Mouse (Mus musculus): ENCODE measurements around the gene Adam19.

Gene Adam19

GRCm38 (mm10) chr11:46054911-46055895 lies 589 bp upstream of the Adam19 start:
- no peak for DNase-seq

DNA sequence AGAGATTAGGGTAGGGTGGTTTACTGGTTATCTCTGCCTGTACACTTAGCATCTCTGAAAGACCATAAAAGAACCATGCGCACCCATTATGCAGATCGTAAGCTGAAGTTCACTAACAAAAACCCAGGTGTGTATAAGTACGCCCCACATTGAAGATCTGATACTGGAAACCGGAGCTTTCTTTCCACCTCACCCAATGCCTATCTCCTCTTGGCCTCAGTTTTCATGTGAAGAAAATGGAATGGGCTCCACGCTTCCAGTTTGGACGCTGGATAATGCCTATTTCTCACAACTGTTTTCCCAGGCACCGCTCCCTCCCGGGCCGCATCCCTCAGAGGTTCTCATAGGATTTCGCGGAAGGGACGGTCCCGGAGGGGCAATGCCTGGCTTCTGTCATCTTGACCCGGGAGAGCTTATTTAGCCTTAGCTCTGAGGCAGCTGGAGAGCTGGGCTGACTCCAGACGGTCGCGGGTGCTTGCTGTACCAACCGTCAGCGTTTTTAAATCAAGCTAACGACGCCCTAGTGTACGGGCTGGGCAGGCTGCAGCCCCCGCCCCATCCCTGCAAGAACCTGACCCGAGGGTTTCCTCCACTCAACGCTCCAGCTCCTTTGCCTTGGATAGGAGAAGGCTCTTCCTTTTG lies 1.1 kb downstream of the Adam19 start:
- DNase-seq, result no peak

GRCm38 (mm10) chr11:46058011-46058410 lies 2.2 kb downstream of the Adam19 start:
- no peak for DNase-seq

GRCm38 (mm10) chr11:46058916-46059315 lies 3.1 kb downstream of the Adam19 start:
- DNase-seq, result no peak

DNA sequence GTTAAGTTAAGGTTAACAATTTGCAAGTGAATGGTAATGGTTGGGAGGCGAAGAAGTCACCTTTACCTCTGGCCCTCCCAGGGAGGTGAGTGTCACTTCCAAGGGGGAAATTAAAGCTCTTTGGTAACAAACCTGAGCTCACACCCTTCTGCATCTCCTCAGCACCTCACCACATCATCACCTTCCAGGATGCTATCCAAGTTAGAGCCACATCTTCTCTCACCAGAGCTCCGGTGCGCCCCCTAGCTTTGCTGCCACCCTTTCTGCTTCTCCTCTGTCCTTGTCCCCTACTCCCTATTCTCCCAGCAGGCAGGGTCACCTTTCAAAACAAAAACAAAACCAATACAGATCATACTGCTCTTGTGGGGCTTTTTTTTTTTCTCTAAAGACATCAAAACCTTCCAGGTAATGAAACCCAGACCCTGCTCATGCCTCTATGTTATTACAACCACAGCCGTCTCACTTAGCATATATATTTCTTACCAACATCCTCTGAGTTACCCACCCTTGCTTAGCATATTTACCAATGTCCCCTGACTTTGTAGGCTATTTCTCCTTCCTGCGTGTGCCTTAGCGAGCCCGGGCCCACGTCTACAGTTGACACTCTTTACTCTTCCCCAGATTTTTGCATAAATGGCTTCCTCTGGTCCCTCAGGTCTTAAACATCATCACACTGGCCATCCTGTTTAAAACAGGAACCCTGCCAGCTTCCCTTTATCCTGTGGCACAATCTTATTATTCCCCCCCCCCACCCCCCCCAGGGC lies 4.3 kb downstream of the Adam19 start:
- no peak for DNase-seq

DNA sequence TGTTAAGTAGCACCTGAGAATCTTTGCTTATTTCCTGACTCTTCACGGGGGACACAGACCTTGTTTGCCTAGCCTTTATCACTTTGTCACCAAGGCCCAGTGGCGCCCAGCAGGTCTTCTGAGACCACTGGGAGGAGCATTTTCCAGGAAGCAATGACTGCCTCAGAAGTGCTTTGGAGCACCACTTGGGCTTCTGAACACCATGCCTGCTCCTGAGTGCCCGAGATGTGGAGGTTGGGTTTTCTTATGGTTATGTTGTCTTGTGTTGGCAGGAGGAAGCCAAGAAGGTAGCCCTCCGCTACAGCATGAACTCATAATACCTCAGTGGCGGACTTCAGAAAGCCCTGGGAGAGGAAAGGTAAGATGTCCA lies 4.8 kb downstream of the Adam19 start:
- DNase-seq, result no peak

- DNase-seq, result no peak
Observed at GRCm38 (mm10) chr11:46061776-46062445, 6.1 kb downstream of the Adam19 start.

GRCm38 (mm10) chr11:46062569-46062968 lies 6.8 kb downstream of the Adam19 start:
- DNase-seq, result no peak

DNA sequence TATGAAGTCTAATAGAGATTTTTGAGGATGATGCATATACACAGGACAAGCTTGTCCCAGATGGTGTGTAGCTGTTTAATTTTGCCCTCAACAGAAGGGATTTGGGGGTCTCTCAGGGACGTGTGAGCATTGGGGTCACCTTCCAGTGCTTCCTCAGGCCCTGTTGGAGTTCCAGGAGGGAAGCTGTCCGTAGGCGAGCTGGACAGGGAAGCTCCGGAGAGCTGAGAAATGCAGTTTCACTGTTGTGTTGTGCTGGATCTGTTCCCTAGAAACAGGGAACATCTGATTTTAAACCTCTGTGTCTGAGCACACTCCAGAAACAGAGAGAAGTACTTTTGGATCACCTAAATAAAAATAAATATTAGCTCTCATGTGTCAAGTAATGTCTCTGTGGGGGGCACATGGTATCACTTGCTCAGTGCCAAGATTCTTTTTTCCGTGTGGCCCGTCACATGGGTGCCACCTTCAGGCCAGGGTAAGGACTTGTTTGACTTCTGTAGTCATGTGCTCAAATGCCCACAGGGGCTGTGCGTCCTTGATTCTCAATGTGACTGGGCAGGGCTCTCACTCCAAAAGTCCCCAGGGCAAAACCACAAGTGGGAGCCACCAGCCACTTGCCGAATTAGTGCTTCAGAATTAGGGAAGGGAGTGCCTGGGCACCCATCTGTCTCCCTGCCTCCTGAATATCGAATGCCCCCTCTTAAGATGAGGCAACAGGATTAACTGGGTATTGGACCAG lies 7.4 kb downstream of the Adam19 start:
- DNase-seq, result no peak

DNA sequence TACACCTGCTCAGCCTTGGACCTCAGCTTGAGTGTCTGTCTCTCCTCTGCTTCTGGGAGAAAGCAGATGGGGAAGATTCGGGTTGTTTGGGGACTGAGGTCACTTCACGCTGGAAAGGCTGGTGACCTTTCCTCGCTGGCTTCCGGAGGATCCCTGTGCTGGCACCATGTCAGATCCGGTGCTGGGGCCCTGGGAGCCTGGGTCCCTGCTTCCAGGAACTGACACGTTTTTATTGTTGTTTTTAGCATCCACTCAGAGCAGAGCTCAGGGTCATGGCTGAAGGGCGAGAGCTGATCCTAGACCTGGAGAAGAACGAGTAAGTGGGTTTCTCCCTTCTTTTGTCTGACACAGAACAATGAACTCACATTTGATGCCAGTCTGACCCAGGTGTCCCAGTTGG lies 9.0 kb downstream of the Adam19 start:
- DNase-seq, result peak; percentile 40

- DNase-seq, result peak; percentile 55
Observed at GRCm38 (mm10) chr11:46065201-46066011, 9.6 kb downstream of the Adam19 start.

DNA sequence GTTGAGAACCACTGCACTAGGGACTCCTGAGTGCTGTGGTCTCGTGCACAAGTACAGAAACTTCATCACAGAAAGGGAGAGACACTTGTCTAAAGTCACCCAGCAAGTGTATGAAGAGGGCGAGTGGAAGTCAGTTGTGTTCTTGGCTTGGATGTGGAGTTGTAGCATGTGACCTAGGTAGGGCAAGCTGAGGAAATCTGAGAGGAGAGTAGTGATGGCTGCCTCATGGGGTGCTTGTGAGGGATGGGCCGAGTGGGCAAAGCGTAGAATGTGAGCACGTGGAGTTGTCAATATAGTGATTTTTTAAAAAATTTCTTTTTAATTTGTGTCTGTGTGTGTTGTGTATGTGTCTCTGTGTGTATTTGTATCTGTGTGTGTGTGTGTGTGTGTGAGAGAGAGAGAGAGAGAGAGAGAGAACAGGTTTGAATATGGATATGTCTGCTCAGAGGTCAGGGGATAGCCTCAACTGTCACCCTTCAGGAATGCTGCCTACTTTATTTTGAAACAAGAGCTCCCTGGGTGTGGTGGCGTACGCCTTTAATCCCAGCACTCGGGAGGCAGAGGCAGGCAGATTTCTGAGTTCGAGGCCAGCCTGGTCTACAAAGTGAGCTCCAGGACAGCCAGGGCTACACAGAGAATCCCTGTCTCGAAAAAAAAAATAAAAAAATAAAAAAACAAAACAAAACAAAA lies 11.7 kb downstream of the Adam19 start:
- DNase-seq, result no peak

- DNase-seq, result no peak
Observed at GRCm38 (mm10) chr11:46068756-46069407, 13.1 kb downstream of the Adam19 start.

DNA sequence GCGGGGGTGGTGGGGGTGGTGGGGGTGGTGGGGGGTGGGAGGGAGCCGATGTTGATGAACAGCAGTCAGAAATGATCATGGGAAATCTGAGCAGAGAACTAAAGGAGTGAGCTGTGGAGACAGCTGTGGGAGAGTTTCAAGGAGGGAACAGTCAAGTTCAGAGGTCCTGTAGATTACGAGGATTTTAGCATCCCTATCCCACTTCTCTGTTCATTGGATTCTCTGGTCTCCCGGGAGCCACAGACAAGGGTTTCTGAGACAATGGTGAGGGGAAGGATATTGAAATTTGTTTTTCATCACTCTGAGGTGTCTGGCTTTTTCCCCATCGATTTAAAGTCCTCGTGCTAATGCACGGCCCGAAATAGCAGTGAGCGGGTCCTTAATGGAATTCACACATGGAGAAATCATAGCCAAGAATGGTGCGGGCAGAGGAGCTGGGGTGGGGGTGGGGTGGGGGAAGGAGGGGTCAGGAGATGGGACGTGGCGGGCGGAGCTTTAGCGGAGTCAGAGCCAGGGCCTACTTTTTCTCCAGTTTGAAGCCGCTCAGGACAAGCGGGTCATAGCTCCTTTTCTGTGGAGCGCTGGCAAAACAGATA lies 13.7 kb downstream of the Adam19 start:
- no peak for DNase-seq

GRCm38 (mm10) chr11:46070161-46070560 lies 14.4 kb downstream of the Adam19 start:
- no peak for DNase-seq

DNA sequence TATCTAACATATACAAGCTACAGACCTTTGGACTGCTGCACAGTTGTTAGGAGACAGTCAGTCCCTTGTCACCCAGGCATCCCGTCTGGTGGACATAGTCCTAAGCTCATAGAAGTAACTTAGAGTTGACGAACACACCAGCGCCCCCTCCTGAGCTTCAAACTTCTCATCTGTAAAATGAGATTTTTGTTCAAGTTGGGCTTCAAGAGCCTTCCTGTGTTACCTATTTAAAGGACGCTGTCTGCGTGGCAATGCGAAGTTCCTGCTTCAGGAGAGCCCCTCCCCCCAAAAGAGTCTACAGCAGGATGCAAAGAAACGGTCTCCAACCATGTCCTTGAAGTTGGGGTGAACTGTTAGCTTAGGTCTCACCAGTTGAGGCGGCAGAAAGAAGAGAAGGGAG lies 15.0 kb downstream of the Adam19 start:
- DNase-seq, result no peak

GRCm38 (mm10) chr11:46072466-46073060 lies 16.8 kb downstream of the Adam19 start:
- no peak for DNase-seq

DNA sequence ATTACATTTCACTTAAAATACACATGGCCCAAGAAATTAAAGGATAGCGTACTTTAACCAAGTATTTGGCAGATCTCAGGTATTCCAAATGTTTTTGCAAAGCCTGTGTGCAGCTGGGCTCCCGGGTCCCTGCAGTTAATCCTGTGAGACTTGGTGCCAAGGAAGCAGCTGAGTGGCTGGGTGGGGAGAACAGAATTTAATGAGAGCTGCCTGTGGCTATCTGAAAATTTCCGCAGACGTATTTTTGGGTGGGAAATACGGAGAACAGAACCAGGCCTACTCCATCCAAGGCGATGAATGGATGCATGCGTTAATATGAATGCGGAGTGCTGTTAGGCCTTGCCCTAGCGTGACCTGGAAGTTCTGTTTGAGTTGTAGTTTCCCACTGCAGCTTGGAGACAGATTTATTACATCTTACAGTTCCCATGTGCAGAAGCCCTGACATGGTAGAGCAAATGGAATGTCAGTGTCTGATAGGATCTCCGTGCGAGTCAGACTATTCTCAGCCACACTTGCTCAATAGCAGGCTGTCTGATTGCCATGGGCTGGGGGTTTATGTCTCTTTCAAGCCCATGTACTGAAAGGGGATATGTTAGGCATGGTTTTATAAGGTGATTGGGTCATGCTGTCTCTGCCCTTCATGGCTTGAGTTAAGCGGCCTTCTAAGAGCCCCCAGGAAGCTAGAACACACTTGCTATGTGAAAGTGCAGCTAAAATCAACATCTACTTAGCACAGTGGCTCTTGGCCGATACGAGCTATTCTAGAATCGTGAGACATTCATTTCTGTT lies 17.5 kb downstream of the Adam19 start:
- DNase-seq, result no peak
